Mouse (Mus musculus): ENCODE data around the gene Csn2. TPM values are rescaled to one million over a fixed set of nuclear protein-coding genes. Genes with fewer than 3 reads are reported as not detected.

Csn2 gene
- total RNA-seq (2021) (not detected), polyA plus RNA-seq (2012; rRNA removed) (not detected in 2 replicates)
- long read RNA-seq, result 0 reads

DNA sequence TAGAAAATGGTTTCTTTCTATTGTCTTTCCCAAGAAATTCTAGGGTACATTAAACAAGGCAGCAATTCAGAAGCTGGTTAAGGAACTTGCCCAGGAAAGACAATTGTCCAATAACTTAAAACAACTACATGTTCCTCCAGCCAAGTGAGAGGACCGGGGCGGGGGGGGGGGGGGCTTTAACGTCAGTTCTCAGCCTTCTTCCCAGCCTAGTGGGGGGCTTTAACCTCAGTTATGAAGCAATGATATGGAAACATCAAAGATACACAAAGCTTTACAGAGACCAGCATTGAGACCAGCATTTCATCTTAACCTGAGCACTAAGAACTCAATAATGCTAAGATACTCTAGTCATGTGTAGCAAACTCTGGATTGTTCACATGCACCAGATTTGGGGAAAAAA is at the start of gene Csn2:
Gene Csn2 (minus strand): TSS at position 101 of the 400 bp plus-strand sequence.
- Histone ChIP-seq H3K79me2 (replicated peaks; ENCODE audit: control insufficient read depth, insufficient read depth, low read length) (no peaks in the 10 kb centered on the region), H3K9ac (ENCODE audit: low read depth, low read length) (no peak within 1 kb of the TSS), H3K27ac (no peak within 1 kb of the TSS), H3K4me1 (ENCODE audit: control insufficient read depth, insufficient read depth, low read length) (no peaks in the 10 kb centered on the region), H3K27me3 (ENCODE audit: control insufficient read depth, insufficient read depth, low read length) (no peaks in the 10 kb centered on the region), H3K36me3 (ENCODE audit: control insufficient read depth, insufficient read depth, low read length) (no peaks in the 10 kb centered on the region), H3K4me3 (no peak within 1 kb of the TSS)
- intact Hi-C loops (cut with DNase I), result no loop called here
- DNase-seq, result no peak
- no peak for TF ChIP-seq POLR2A (IDR thresholded peaks at IDR 0.05; ENCODE audit: insufficient read depth, low read depth, low read length)
- TF ChIP-seq EP300 (IDR thresholded peaks at IDR 0.05; ENCODE audit: insufficient read depth, low read depth, low read length), result no peak
- no peak for TF ChIP-seq CTCF (IDR thresholded peaks at IDR 0.05)
- WGBS, result 74% methylated on average over 3 of the region's 3 CpGs

DNA sequence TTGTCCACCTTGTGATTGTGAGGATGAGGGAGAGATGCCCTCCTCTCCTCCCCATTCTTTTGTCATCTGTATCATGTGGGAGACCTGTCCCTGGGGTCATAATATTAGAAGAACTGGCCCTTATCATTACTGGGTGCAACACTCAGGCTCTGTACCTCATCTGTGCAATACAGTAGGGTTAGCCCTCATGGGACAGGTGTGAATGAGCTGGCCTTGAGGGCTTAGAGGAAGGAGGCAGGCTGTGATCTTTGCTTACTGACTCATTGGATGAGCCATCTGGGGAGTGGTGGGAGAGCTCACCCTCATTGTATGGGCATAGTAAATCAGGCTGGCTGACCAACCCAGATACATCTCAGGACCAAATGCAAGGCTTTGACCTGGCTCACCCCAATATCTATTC is 35.4 kb upstream of the Csn2 start:
- TF ChIP-seq POLR2A (IDR thresholded peaks at IDR 0.05; ENCODE audit: insufficient read depth, low read depth, low read length), result no peak
- Histone ChIP-seq H3K79me2 (replicated peaks; ENCODE audit: control insufficient read depth, insufficient read depth, low read length) (no peaks in the 10 kb centered on the region), H3K27ac (no peak overlapping the region), H3K9ac (ENCODE audit: low read depth, low read length) (no peak overlapping the region), H3K36me3 (ENCODE audit: control insufficient read depth, insufficient read depth, low read length) (no peaks in the 10 kb centered on the region), H3K4me1 (ENCODE audit: control insufficient read depth, insufficient read depth, low read length) (no peaks in the 10 kb centered on the region), H3K4me3 (no peak overlapping the region), H3K27me3 (ENCODE audit: control insufficient read depth, insufficient read depth, low read length) (no peaks in the 10 kb centered on the region)
- intact Hi-C loops (cut with DNase I), result no loop called here
- DNase-seq, result no peak

DNA sequence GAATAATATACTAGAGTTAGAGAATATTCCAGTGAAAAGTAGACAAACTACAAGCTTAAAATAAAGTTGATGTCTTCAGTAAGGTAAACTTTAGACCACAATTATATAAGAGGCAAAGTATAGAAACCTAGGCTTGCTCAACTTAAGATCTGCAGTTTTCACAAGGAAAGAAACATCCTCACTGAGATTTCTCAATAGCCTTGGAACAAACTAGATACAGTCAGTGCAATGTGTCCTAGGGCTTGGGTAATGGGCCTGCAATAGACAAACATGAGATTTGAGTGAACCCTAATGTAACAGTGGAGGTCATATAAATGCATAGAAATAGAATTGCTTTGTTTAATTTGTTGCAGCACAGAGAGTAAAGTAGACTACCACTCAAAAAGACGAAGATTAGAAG is 6.5 kb upstream of the Csn2 start:
- Histone ChIP-seq H3K4me3 (no peak overlapping the region), H3K4me1 (ENCODE audit: control insufficient read depth, insufficient read depth, low read length) (no peaks in the 10 kb centered on the region), H3K27ac (no peak overlapping the region), H3K36me3 (ENCODE audit: control insufficient read depth, insufficient read depth, low read length) (no peaks in the 10 kb centered on the region), H3K79me2 (replicated peaks; ENCODE audit: control insufficient read depth, insufficient read depth, low read length) (no peaks in the 10 kb centered on the region), H3K9ac (ENCODE audit: low read depth, low read length) (no peak overlapping the region), H3K27me3 (ENCODE audit: control insufficient read depth, insufficient read depth, low read length) (no peaks in the 10 kb centered on the region)
- DNase-seq, result no peak
- TF ChIP-seq EP300 (IDR thresholded peaks at IDR 0.05; ENCODE audit: insufficient read depth, low read depth, low read length) (no peak), POLR2A (IDR thresholded peaks at IDR 0.05; ENCODE audit: insufficient read depth, low read depth, low read length) (no peak), CTCF (IDR thresholded peaks at IDR 0.05) (no peak)
- intact Hi-C loops (cut with DNase I), result no loop called here
- WGBS, result 43% methylated on average over 1 of the region's 1 CpGs

DNA sequence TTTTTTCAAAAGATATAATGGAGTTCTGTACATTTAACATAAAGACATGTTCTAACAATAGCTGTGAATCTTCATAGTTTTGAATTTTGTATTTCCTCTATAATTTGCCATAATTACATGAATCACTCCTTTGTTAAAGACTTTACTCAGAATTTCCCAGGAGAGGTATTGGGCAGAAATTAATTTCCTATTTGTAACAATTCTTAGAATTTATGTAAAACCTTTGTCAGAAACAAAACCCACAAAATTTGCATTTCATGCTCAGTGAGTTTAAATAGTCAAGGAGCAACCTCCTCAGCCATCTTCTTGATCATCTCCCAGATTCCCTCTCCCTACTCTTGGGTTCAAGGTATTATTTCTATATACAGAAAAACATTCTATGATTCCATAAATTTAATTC is 33.5 kb downstream of the Csn2 start, which contains the start of gene Csn1s1:
Gene Csn1s1 (plus strand): TSS at position 301 of the 400 bp plus-strand sequence.
- no peaks in the 10 kb centered on the region for H3K36me3 ChIP-seq (ENCODE audit: control insufficient read depth, insufficient read depth, low read length)
- intact Hi-C loops (cut with DNase I), result no loop called here
- H3K9ac ChIP-seq (ENCODE audit: low read depth, low read length), result no peak within 1 kb of the TSS
- TF ChIP-seq CTCF (IDR thresholded peaks at IDR 0.05) (no peak), EP300 (IDR thresholded peaks at IDR 0.05; ENCODE audit: insufficient read depth, low read depth, low read length) (no peak), POLR2A (IDR thresholded peaks at IDR 0.05; ENCODE audit: insufficient read depth, low read depth, low read length) (no peak)
- H3K4me3 ChIP-seq, result no peak within 1 kb of the TSS
- no peak for DNase-seq
- H3K79me2 ChIP-seq (replicated peaks; ENCODE audit: control insufficient read depth, insufficient read depth, low read length), result no peaks in the 10 kb centered on the region
- no peak within 1 kb of the TSS for H3K27ac ChIP-seq
- H3K27me3 ChIP-seq (ENCODE audit: control insufficient read depth, insufficient read depth, low read length), result no peaks in the 10 kb centered on the region
- H3K4me1 ChIP-seq (ENCODE audit: control insufficient read depth, insufficient read depth, low read length), result no peaks in the 10 kb centered on the region

DNA sequence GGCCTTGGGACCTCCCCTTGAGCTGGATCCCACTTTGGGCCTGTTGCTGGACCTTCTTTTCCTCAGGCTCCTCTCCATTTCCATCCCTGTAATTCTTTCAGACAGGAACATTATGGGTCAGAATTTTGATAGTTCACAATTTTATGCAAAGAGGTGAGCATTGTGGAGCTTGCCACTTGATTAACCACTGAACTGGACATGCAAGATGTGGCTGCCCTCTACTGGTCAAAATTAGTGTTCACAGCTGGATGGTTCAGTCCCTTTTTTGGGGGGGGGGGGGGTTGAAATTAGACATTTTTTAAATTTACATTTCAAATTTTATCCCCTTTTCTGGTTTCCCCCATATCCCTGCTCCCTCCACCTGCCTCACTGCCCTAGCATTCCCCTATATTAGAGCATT is 56.6 kb downstream of the Csn2 start:
- no peak overlapping the region for H3K27ac ChIP-seq
- TF ChIP-seq EP300 (IDR thresholded peaks at IDR 0.05; ENCODE audit: insufficient read depth, low read depth, low read length) (no peak), CTCF (IDR thresholded peaks at IDR 0.05) (peak; percentile 37)
- no peaks in the 10 kb centered on the region for H3K4me1 ChIP-seq (ENCODE audit: control insufficient read depth, insufficient read depth, low read length)
- intact Hi-C loops (cut with DNase I), result no loop called here
- H3K36me3 ChIP-seq (ENCODE audit: control insufficient read depth, insufficient read depth, low read length), result no peaks in the 10 kb centered on the region
- no peaks in the 10 kb centered on the region for H3K79me2 ChIP-seq (replicated peaks; ENCODE audit: control insufficient read depth, insufficient read depth, low read length)
- no peak overlapping the region for H3K9ac ChIP-seq (ENCODE audit: low read depth, low read length)
- H3K27me3 ChIP-seq (ENCODE audit: control insufficient read depth, insufficient read depth, low read length), result no peaks in the 10 kb centered on the region
- H3K4me3 ChIP-seq, result no peak overlapping the region
- DNase-seq, result no peak

Other genes starting within 250 kb of the Csn2 start
- gene Ugt2a2, start 217.4 kb downstream of the Csn2 start, total RNA-seq (2021), result not detected
- not detected in 2 replicates for gene Ugt2a2, start 217.4 kb downstream of the Csn2 start, polyA plus RNA-seq (2012; rRNA removed)
- not detected for gene Gm43638, start 212.8 kb downstream of the Csn2 start, total RNA-seq (2021)
- not detected in 2 replicates for gene Gm43638, start 212.8 kb downstream of the Csn2 start, polyA plus RNA-seq (2012; rRNA removed)
- not detected for gene Ugt2a1, start 208.8 kb downstream of the Csn2 start, total RNA-seq (2021)
- not detected in 2 replicates for gene Ugt2a1, start 208.8 kb downstream of the Csn2 start, polyA plus RNA-seq (2012; rRNA removed)
- not detected for gene Sult1b1, start 161.4 kb downstream of the Csn2 start, total RNA-seq (2021)
- gene Sult1b1, start 161.4 kb downstream of the Csn2 start, polyA plus RNA-seq (2012; rRNA removed), result 0.16 TPM in 1 of 2 replicates, not detected in the other
- not detected for gene Sult1d1, start 130.6 kb downstream of the Csn2 start, total RNA-seq (2021)
- gene Sult1d1, start 130.6 kb downstream of the Csn2 start, polyA plus RNA-seq (2012; rRNA removed), result 0.61 TPM in 1 of 2 replicates, not detected in the other
- gene Sult1e1, start 108.0 kb downstream of the Csn2 start, total RNA-seq (2021), result not detected
- gene Sult1e1, start 108.0 kb downstream of the Csn2 start, polyA plus RNA-seq (2012; rRNA removed), result not detected in 2 replicates
- not detected for gene Csn1s1, start 33.4 kb downstream of the Csn2 start, total RNA-seq (2021)
- not detected in 2 replicates for gene Csn1s1, start 33.4 kb downstream of the Csn2 start, polyA plus RNA-seq (2012; rRNA removed)
- not detected for gene Csn1s2a, start 74.9 kb upstream of the Csn2 start, total RNA-seq (2021)
- not detected in 2 replicates for gene Csn1s2a, start 74.9 kb upstream of the Csn2 start, polyA plus RNA-seq (2012; rRNA removed)
- gene Csn1s2b, start 108.5 kb upstream of the Csn2 start, total RNA-seq (2021), result not detected
- gene Csn1s2b, start 108.5 kb upstream of the Csn2 start, polyA plus RNA-seq (2012; rRNA removed), result not detected in 2 replicates
- gene Prr27, start 126.1 kb upstream of the Csn2 start, total RNA-seq (2021), result not detected
- gene Prr27, start 126.1 kb upstream of the Csn2 start, polyA plus RNA-seq (2012; rRNA removed), result 0.16 TPM in 1 of 2 replicates, not detected in the other
- not detected for gene Odam, start 185.4 kb upstream of the Csn2 start, total RNA-seq (2021)
- gene Odam, start 185.4 kb upstream of the Csn2 start, polyA plus RNA-seq (2012; rRNA removed), result not detected in 2 replicates
- gene Csn3, start 225.9 kb upstream of the Csn2 start, total RNA-seq (2021), result not detected
- gene Csn3, start 225.9 kb upstream of the Csn2 start, polyA plus RNA-seq (2012; rRNA removed), result not detected in 2 replicates

All from heart, adult 2 months (tissue).